Mouse (Mus musculus) frontal cortex, postnatal 36 days (tissue): ENCODE data around the gene Lamtor4.
"Not testable (repeated sequence)": the region's sequence is repeated elsewhere in the genome, so short reads cannot be mapped to it uniquely, and the experiment has no call there.

Experiments
- DNase-seq, 2 experiments: peaks; one replicate each; pipeline ENCODE4 v3.0.0; 2022; ENCODE audit warnings: low spot score in 2 of 2

Gene Lamtor4

DNA sequence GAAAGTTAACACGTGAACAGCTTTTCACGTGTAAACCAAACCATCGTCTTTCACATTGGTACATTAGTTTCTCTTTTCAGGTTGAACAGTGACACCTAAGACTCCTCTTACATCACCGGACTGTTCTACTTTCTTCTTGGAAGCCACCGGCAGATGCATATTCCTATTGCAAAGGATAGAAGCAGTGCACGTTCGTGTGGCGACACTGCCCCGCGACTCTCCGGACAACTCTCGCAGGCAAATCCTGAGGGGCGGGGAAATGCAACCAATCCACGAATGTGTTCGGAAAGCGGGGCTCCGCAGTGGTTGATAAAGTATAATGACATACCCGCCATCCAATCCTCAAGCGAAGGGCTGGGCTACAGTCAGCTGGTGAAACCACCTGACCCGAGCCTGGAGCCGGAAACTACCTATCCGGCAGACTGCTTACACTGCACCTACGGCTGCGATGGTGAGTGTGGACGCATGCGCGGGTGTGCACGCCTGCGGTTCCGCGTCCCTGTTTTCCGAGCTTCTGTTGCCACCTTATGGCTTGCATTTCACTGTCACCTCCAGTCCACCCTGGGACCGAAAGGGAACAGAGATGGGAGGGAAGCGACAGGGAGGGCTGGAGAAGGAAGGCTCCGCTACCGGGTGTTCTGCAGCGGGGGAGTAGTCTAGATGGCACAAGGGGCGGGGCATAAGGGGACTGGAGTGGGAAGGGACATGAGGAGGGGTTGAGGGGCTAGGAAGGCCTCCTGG, at the start of gene Lamtor4:
Gene Lamtor4, plus strand, starts transcription at position 130 of the 741 bp plus-strand sequence.
- peak; percentile 94 to 97 for DNase-seq

DNA sequence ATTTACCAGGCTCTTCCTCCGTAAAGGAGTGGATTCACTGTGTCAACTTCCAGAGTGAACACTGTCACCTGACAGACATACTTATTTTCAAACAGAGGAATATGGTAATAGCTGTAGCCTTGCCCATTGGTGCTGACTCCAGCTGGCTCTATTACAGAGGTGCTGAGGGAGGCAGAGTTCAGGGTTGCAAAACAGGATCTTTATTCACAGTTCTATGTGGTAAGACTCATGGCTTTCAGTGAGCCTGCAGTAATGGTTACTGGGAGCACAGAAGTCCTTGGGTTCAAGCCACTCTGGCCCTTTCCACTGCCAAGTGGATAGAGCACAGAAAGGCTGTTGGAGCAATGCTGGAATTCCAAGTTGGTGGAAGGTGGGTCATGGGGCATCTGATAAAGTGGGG, 48.0 kb upstream of the Lamtor4 start:
- no peak for DNase-seq

- no peak for DNase-seq
Observed at GRCm38 (mm10) chr5:138207873-138208272, 47.4 kb upstream of the Lamtor4 start.

DNA sequence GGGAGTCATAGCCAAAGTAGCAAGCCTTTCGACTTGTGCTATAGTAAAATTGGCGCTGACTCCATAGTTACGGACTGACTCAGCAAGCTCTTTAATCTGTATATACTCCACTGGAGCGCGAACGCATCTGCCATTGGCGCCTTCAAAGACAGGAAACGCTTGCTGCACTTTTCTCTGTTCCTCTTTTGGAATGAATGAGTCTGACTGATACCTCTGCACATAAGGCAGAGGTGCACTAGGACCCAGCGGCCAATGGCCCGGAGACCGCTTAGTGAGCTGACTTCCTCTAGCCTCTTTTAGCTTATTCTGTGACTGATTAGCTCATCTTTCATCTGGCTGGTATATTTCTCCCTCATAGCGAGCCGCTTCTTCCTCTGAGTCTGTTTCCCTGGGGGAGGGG, 38.6 kb upstream of the Lamtor4 start:
- not testable (repeated sequence) for DNase-seq

GRCm38 (mm10) chr5:138219864-138220263, 35.4 kb upstream of the Lamtor4 start:
- no peak for DNase-seq

DNA sequence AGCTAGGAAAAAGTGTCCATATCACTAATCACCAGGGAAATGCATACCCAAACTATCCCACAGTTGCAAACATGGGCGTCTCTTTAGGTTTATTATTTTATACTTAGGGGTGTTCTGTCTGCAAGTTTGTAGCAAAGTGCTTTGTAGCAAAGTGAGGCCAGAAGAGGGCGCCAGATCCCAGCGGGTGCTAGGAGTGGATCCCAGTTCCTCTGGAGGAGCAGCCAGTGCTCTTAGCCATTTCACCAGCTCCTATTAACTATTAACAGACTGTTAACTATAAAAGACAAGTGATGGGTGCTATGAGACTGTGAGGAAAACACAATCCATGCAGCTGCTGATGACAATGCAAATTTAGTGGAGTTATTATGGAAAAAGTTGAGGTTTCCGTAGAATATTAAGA, 33.2 kb upstream of the Lamtor4 start:
- DNase-seq = peak; percentile 86 to 87

GRCm38 (mm10) chr5:138223287-138223686, 32.0 kb upstream of the Lamtor4 start:
- no peak for DNase-seq

GRCm38 (mm10) chr5:138225700-138226099, 29.6 kb upstream of the Lamtor4 start, which contains the start of gene Nxpe5:
Gene Nxpe5, plus strand, starts transcription at chr5:138225898.
- no peak for DNase-seq

GRCm38 (mm10) chr5:138226491-138226890, 28.8 kb upstream of the Lamtor4 start:
- no peak for DNase-seq

- no peak for DNase-seq
Observed at GRCm38 (mm10) chr5:138227367-138227766, 27.9 kb upstream of the Lamtor4 start.

GRCm38 (mm10) chr5:138228026-138228425, 27.3 kb upstream of the Lamtor4 start:
- no peak for DNase-seq

GRCm38 (mm10) chr5:138229511-138229910, 25.8 kb upstream of the Lamtor4 start:
- no peak for DNase-seq

- DNase-seq = no peak
Observed at GRCm38 (mm10) chr5:138233778-138234177, 21.5 kb upstream of the Lamtor4 start.

DNA sequence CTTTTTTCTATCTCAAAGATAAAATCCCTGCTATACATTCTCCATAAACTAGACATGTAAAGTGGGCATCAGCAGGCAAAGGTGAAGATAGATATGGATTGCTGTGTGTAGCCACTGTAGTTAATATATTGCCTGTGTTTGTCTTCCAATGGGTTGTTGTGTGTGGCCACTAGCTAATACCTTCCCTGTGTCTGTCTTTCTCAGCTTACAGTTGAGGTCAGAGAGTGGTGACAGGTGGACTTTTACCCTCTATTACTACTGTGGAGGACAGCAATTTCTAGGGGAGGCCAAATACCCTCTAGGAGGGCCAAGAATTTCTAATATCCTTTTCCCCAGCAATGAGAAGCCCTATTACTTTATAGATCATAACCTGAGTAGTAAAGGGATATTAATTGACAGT, 21.1 kb upstream of the Lamtor4 start:
- DNase-seq = no peak

DNA sequence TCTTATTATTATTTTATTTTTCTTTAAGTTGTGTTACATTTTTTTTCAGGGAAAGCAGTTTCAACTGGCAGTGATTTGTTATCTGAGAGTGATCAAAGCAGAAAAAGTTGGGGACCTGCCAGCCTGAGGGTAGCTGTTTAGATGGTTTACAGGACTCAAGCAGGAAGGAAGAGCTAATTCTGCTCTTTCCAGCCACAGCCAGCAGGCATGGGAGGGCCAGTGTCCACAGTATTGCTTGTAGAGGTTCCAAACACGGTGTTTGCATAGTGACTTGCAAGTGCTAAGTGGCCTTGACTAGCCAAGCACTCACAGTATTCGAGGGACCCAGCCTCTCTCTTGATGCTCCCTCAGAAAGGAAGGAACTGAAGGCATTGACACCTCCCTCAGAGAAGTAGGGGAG, 13.8 kb upstream of the Lamtor4 start:
- no peak for DNase-seq

DNA sequence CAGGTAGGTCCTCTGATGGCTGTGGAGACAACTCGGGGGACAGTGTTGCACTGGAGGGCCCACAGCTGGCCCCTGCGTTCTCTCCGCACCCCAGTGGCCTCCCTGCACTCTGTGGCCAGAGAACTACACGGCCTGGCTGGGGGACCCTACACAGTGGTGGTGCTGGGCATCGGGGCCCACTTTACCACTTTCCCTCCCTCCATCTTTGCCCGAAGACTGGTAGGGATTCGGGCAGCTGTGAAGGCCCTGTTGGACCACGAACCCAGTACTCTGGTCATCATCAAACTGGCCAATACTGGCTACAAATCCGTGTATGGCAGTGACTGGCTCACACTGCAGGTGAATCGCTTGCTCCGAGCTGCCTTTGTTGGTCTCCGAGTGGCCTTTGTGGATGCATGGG, 4.1 kb upstream of the Lamtor4 start:
- DNase-seq = no peak

- DNase-seq = no peak
Observed at GRCm38 (mm10) chr5:138253061-138253460, 2.2 kb upstream of the Lamtor4 start.

DNA sequence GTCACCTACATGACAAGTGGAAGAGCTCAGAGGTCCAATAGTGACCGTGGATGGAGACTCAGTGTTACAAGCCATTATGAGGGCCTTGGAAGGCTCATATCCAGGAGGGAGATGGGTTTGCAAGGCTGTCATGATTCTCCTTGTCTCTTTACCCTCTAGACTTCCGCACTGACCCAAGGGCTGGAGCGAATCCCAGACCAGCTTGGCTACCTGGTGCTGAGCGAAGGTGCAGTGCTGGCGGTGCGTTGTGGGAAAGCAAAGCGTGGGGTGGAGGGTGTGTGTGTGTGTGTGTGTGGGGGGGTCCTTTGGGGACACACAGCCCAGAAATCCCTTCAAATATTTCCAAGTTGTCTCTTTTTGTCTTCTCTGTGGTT, 799 bp downstream of the Lamtor4 start:
- DNase-seq = no peak

DNA sequence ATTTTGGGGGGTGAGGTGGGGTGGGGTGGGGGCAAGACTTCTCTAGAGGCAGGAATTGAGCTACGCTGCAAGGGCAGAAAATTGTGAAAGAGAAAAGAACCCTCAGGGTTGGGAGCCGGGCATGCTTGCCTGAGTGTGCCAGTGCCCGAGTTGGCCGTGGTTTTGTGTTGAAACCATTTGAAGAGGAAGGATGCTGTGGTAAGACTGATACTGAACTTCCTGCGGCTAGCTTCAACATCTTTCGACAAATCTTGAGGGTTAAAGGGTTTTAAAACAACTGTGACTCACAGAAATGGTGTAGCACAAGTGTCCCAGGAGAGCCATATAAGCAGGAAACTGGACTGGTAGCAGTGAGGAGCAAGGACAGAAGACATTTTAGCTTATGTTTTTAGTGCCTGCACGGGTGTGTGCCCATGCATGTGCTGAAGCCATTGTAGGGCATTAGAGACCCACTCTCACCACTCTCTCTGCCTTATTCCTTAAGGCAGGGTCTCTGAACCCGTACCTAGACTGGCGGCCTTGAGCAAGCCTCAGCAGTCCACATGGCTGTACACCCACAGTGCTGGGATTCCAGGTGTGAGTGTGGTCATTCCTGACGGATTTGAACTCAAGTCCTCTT, 1.8 kb downstream of the Lamtor4 start:
- DNase-seq = no peak

DNA sequence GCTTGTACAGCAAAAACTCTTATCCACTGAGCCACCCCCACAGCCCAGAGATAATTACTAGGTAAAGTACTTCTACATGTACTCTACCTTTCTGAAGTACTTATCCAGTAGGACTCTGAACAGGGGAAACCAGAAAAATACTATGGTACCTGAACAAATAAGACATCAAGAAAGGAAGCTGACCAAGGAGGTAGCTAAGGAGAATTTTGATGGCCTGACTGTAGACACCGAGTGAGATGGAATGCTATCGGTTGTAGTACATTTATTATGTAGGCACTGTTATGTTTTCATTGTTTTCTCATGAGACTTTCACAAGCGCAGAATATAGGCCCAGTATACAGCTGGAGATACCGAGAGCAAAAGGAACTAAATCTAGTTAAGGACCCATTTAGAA, 2.3 kb downstream of the Lamtor4 start:
- DNase-seq = no peak

- DNase-seq = no peak
Observed at GRCm38 (mm10) chr5:138258078-138258477, 2.8 kb downstream of the Lamtor4 start.

- no peak for DNase-seq
Observed at GRCm38 (mm10) chr5:138258542-138258941, 3.3 kb downstream of the Lamtor4 start.

GRCm38 (mm10) chr5:138258993-138259392, 3.7 kb downstream of the Lamtor4 start:
- no peak for DNase-seq

- no peak for DNase-seq
Observed at GRCm38 (mm10) chr5:138260051-138260450, 4.8 kb downstream of the Lamtor4 start.
